Mouse (Mus musculus) E14TG2a.4 (cell line): ENCODE data around the gene Myof.

Source experiments
- H3K27me3 ChIP-seq: 2 replicates; pipeline ENCODE4 v1.6.1; 2014; ENCODE audit warnings: low read length, control low read depth; ENCODE audit not compliant: insufficient read depth
- H3K36me3 ChIP-seq: 2 replicates; pipeline ENCODE4 v1.6.1; 2014; ENCODE audit warnings: low read length, control low read depth; ENCODE audit not compliant: insufficient read depth
- H3K4me1 ChIP-seq: replicated peaks from 2 replicates; pipeline ENCODE4 v1.6.1; 2014; ENCODE audit warnings: low read depth, low read length, control low read depth
- H3K4me3 ChIP-seq: replicated peaks from 2 replicates; pipeline ENCODE4 v1.5.1; 2014; ENCODE audit warnings: mild to moderate bottlenecking, low read length
- H3K9me3 ChIP-seq: 2 replicates; pipeline ENCODE4 v1.6.1; 2014; ENCODE audit warnings: low read length, control low read depth
- CTCF ChIP-seq: conservative IDR thresholded peaks from 2 replicates; pipeline ENCODE4 v1.5.1; 2014; ENCODE audit warnings: low read length
- NANOG ChIP-seq: IDR thresholded peaks from 2 replicates; pipeline ENCODE4 v1.6.1; 2014; ENCODE audit warnings: borderline replicate concordance, low read length, mixed read lengths
- POU5F1 ChIP-seq: IDR thresholded peaks from 2 replicates; pipeline ENCODE4 v1.6.1; 2014; ENCODE audit warnings: low read length, borderline replicate concordance

Gene Myof

DNA sequence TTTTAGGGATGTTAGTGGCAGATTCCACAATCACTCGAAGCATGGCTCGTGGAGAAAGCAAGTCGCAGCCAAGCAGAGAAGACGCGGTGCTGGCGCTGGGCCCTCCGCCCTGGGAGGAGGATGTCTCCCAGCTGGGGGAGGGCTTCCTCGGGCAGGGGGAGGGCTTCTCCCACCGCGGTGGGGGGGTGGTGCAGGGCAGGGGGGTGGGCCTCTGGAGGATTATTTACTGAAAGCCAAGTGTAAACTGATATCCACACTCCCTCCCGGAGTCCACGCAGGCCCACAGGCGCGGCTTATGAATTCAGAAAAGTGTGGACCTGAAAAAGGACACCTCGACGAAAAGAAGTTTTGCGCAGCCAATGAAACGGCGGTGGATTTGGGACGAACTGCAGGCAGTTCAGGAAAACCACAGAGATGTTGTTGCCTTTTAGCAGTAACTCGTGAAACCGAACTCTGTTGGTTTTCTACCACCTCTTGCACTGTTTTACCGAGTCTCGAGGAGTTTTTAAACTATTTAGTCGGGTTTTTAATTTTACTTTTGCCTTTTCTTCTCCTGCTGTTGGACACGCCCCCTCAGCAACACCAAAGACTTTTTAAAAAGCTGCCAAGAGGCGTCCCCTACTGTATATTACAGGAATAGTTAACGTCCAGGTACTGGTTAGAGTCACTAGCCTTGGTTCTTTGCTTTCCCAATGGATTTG lies at the start of gene Myof:
Gene Myof (minus strand): TSS at position 297 of the 701 bp plus-strand sequence.
- no peak for TF ChIP-seq POU5F1
- TF ChIP-seq CTCF, result no peak; the same call in 1 of the 2 replicates
- TF ChIP-seq NANOG, result no peak
- H3K4me3 ChIP-seq, result peak within 1 kb of the TSS; percentile 76
- H3K36me3 ChIP-seq, result peaks cover 11% of the 10 kb centered on the region
- H3K27me3 ChIP-seq, result peaks cover 7% of the 10 kb centered on the region
- H3K9me3 ChIP-seq, result no peaks in the 10 kb centered on the region
- peaks cover 70% of the 10 kb centered on the region for H3K4me1 ChIP-seq

DNA sequence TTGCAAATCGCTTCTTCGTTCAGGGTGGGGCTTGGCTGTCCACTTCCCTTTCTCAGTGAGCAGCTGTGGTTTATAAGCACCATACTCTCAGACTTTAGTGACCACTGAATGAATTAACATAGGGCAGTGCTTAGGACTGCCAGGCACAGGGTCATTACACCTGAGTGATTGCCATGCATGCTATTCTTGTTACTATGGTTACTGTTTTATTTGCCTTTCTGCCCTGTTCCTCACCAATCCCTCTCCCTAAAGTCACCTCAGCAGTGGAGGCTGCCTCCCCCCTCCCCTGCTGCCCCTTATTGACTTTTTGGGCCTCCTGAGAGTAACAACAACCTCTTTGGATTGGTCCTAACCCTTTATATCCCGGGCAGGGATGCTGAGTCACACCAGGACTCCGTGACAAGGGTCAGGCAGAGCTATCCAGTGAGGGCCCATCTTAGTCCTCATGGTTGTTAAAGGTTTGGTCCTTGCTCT lies 48.2 kb upstream of the Myof start:
- no peak overlapping the region for H3K4me3 ChIP-seq
- peaks cover 14% of the 10 kb centered on the region for H3K27me3 ChIP-seq
- peaks cover 41% of the 10 kb centered on the region for H3K4me1 ChIP-seq
- H3K36me3 ChIP-seq, result no peaks in the 10 kb centered on the region
- H3K9me3 ChIP-seq, result peaks cover 11% of the 10 kb centered on the region
- TF ChIP-seq POU5F1 (no peak), CTCF (no peak), NANOG (no peak)

DNA sequence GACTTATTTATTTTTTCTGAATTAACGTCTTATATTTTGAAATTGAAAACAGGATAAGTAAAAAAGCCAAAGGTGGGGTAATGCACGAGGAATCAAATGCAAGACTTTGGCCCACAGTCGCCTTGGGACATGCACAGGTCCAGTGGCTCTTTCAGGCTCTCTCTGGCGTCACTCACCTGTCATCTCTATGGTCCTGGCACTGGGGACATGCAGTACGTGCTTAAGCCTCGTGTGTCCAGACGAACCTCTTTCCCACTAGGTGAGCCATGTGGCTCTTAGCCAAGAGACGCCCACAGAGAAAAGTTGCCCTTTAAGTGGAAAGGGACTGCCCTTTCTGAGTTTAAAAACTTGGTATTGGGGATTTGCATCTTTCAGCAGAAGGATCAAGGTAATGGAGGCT lies 46.0 kb upstream of the Myof start:
- no peaks in the 10 kb centered on the region for H3K36me3 ChIP-seq
- H3K27me3 ChIP-seq, result peaks cover 14% of the 10 kb centered on the region; the same call in 1 of the 2 replicates
- peaks cover 11% of the 10 kb centered on the region for H3K9me3 ChIP-seq
- H3K4me3 ChIP-seq, result no peak overlapping the region
- TF ChIP-seq CTCF (no peak), NANOG (no peak)
- H3K4me1 ChIP-seq, result peaks cover 42% of the 10 kb centered on the region

DNA sequence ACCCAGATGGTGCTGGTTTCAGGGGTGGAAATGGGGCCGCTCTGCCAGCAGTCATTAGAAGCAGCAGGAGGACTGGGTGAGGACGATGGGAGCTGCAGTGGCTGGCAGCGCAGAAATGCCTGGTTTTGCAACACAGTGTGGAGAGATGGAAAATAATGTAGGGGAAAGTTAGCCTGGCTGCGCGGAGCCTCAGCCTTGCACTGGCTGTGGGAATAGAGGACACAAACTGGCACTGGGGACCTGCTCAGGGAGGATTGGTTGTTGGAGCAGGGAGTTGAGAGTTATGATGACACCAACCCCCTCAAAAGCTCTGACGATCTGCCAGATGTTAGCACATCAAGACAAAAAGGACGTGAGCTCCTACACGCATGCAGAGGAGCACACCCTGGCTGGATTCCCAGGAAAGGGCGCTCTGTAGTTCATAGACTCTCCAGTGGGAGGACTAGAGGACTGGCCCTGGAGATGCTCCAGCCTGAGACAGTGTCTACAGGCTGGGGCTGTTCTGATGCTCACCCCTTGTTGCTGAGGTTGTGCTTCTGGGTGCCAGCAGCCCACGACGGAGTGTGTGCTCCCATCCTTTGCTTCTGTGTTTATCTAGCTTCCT lies 43.7 kb upstream of the Myof start:
- TF ChIP-seq NANOG (no peak), CTCF (peak; percentile 59)
- peaks cover 7% of the 10 kb centered on the region; the same call in 1 of the 2 replicates for H3K27me3 ChIP-seq
- peaks cover 60% of the 10 kb centered on the region for H3K4me1 ChIP-seq
- H3K36me3 ChIP-seq, result no peaks in the 10 kb centered on the region
- no peak overlapping the region for H3K4me3 ChIP-seq
- H3K9me3 ChIP-seq, result no peaks in the 10 kb centered on the region

DNA sequence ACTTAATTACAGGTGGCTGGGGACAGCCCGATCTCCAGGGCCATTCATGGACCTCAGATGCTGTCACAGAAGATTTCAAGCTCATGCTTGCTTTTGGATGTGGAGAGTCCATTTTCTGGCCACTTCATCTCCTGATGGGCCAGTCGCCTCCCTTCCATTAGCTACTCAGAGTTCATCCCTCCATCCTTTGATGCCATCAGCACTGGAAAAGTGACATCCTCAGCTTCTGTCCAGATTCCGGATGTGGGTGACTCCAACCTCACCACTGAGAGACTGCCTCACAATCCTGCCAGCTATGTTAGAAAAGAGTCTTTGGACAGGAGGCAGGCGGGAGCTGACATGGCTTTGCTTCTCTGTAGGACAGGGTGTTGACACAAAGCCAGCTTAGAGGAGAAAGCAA lies 42.5 kb upstream of the Myof start:
- H3K9me3 ChIP-seq, result no peaks in the 10 kb centered on the region
- H3K4me1 ChIP-seq, result peaks cover 63% of the 10 kb centered on the region
- no peaks in the 10 kb centered on the region for H3K36me3 ChIP-seq
- H3K27me3 ChIP-seq, result peaks cover 7% of the 10 kb centered on the region; the same call in 1 of the 2 replicates
- no peak overlapping the region; the same call in 1 of the 2 replicates for H3K4me3 ChIP-seq
- no peak for TF ChIP-seq CTCF
- no peak for TF ChIP-seq POU5F1
- TF ChIP-seq NANOG, result no peak

DNA sequence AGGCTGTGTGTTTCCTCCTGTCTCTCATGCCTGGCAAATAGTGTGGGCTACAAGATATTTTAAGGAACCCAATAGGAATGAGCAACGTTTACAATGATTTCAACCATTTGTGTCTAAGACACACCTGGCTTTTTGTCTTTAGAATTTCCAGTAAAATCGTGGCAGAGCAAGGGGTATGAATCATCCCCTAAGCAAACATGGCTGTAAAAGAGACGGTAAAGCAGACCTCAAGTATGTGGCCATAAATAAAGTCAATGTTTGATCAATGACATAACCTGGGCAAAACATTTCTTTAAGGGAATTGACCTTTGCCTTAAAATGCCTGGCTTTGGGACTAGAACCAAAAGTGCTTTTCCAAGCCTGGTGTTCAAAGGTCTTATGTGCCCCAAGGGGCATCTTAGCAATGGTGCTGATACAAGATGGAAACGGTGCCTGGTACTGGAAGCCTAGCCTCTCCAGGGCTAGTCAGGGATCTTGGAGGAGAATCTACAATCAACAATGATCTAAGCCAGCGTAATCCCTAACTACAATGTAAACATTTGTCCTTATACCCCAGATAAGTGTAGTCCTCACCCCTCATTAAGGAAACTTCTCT lies 39.7 kb upstream of the Myof start:
- peaks cover 7% of the 10 kb centered on the region; the same call in 1 of the 2 replicates for H3K27me3 ChIP-seq
- peaks cover 67% of the 10 kb centered on the region for H3K4me1 ChIP-seq
- no peak overlapping the region for H3K4me3 ChIP-seq
- no peaks in the 10 kb centered on the region for H3K36me3 ChIP-seq
- TF ChIP-seq NANOG, result no peak
- TF ChIP-seq POU5F1, result no peak
- TF ChIP-seq CTCF, result no peak
- no peaks in the 10 kb centered on the region for H3K9me3 ChIP-seq

DNA sequence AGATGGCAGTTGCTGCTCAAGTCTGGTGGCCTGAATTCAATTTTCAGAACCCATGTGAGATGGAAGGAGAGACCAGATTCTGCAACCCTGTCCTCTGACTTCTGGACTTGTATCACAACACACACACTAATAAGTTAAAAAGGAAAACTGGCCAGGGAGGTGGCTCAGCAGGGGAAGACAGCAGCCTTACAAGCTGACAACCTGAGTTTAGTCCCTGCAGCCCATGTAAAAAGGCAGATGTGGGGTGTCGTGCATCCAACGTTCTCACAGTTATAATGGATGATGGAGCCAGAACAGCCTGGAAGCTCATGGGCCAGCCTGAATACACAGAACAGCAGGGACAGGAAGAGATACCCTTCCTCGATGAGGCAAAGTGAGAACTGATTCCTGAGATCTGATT lies 38.0 kb upstream of the Myof start:
- Histone ChIP-seq H3K27me3 (peaks cover 5% of the 10 kb centered on the region; the same call in 1 of the 2 replicates), H3K36me3 (no peaks in the 10 kb centered on the region), H3K9me3 (no peaks in the 10 kb centered on the region), H3K4me3 (no peak overlapping the region), H3K4me1 (peaks cover 58% of the 10 kb centered on the region)
- TF ChIP-seq NANOG, result no peak
- no peak for TF ChIP-seq CTCF
- TF ChIP-seq POU5F1, result no peak

DNA sequence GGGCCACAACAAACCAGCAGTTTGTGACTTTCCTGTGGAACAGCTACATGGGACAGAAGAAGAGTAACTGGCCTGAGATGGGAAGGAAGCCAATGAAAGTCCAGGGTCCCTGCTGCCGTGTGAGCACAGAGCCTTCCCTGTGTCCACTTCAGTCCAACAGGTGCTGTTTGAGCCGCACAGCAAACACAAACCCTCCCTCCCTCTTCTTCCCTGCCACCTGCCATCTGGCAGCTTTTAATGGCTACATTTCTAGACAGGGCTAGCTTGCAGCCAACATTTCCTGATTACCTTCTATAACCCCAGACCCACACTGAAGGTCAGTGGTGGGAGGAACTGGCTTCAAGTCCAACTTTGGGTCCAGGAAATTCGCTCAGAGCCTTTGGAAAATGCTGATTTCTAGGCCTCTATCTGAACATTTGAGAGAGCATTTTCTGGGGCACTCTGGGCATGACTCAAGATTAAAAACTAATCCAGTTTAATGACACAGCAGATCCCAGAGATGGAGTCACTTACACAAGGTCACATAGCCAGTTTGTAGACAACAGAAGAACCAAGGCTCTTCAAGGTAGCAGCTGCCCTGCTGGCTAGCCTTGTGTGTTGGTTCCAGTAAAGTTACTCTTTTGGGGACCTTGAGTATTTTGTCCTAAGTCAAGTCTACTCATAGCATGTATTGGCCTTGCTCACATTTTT lies 34.6 kb upstream of the Myof start:
- peaks cover 27% of the 10 kb centered on the region for H3K36me3 ChIP-seq
- no peak for TF ChIP-seq NANOG
- TF ChIP-seq POU5F1, result no peak
- TF ChIP-seq CTCF, result no peak

More for the DNA sequence above, 34.6 kb upstream of the Myof start:
- peaks cover 52% of the 10 kb centered on the region for H3K4me1 ChIP-seq
- no peak overlapping the region for H3K4me3 ChIP-seq
- no peaks in the 10 kb centered on the region for H3K27me3 ChIP-seq
- H3K9me3 ChIP-seq, result no peaks in the 10 kb centered on the region
